1 mouse cellular context compared by ENCODE assay signal in genomic region chr2:32423481-32424331, GRCm38 (mm10).
A peak's percentile ranks its signal among the peaks of the same experiment; 100 is the strongest.
TF ChIP-seq lines count a peak whose summit lies in the region.

No protein-coding gene starts in this region.

TF ChIP-seq in MEL, 35 proteins besides CTCF, POLR2A, EP300 and RAD21:
- TF ChIP-seq ZKSCAN1 (IDR thresholded peaks at IDR 0.05; ENCODE audit: low read depth, low read length) (no peak), E2F4 (IDR thresholded peaks at IDR 0.05; ENCODE audit: borderline replicate concordance, low read depth, low read length) (no peak), ZNF384 (IDR thresholded peaks at IDR 0.05; ENCODE audit: low read depth, low read length) (peak; percentile 96), GABPA (IDR thresholded peaks at IDR 0.05; ENCODE audit: low read depth, low read length) (no peak), RCOR1 (IDR thresholded peaks at IDR 0.05; ENCODE audit: low read depth, low read length) (no peak), SIN3A (IDR thresholded peaks at IDR 0.05; ENCODE audit: low read length) (peak; percentile 72), UBTF (IDR thresholded peaks at IDR 0.05; ENCODE audit: borderline replicate concordance, insufficient read depth, low read depth, low read length) (no peak), MAFK (IDR thresholded peaks at IDR 0.05; ENCODE audit: borderline replicate concordance, low read depth, low read length) (no peak), MAX (IDR thresholded peaks at IDR 0.05; ENCODE audit: low read length) (no peak), ZC3H11A (IDR thresholded peaks at IDR 0.05; ENCODE audit: low read depth, low read length) (no peak), KAT2A (conservative IDR thresholded peaks at IDR 0.05; ENCODE audit: low read depth, low read length) (no peak), ETS1 (IDR thresholded peaks at IDR 0.05; ENCODE audit: low read depth, low read length) (peak; percentile 41; the same call in 1 of the 2 replicates), MXI1 (IDR thresholded peaks at IDR 0.05; ENCODE audit: low read depth, low read length) (no peak), SMC3 (IDR thresholded peaks at IDR 0.05; ENCODE audit: low read depth, low read length) (no peak), TBP (IDR thresholded peaks at IDR 0.05; ENCODE audit: low read depth, low read length) (no peak), CHD1 (IDR thresholded peaks at IDR 0.05; ENCODE audit: low read depth, low read length) (no peak), HCFC1 (IDR thresholded peaks at IDR 0.05; ENCODE audit: low read depth, low read length) (0 out of 2 replicates have a peak, but pooled peaks have one; percentile 52)
TF ChIP-seq in MEL: peak in this region for 4.
